Mouse (Mus musculus) thymus, postnatal 36 days (tissue): ENCODE results near the gene Tmc5.
A peak's percentile ranks its signal among the peaks of the same experiment; 100 is the strongest.

ENCODE experiments used
- DNase-seq, 2 experiments: peaks; one replicate each; pipeline ENCODE4 v3.0.0; 2022; ENCODE audit warnings: mixed read lengths in 2 of 2

Tmc5 gene

GRCm38 (mm10) chr7:118697168-118697567 is 100.1 kb downstream of the Tmc5 start:
- no peak for DNase-seq

GRCm38 (mm10) chr7:118698882-118699281 is 101.8 kb downstream of the Tmc5 start:
- no peak for DNase-seq

- DNase-seq: no peak
Measured at GRCm38 (mm10) chr7:118703144-118703561, 106.1 kb downstream of the Tmc5 start.

DNA sequence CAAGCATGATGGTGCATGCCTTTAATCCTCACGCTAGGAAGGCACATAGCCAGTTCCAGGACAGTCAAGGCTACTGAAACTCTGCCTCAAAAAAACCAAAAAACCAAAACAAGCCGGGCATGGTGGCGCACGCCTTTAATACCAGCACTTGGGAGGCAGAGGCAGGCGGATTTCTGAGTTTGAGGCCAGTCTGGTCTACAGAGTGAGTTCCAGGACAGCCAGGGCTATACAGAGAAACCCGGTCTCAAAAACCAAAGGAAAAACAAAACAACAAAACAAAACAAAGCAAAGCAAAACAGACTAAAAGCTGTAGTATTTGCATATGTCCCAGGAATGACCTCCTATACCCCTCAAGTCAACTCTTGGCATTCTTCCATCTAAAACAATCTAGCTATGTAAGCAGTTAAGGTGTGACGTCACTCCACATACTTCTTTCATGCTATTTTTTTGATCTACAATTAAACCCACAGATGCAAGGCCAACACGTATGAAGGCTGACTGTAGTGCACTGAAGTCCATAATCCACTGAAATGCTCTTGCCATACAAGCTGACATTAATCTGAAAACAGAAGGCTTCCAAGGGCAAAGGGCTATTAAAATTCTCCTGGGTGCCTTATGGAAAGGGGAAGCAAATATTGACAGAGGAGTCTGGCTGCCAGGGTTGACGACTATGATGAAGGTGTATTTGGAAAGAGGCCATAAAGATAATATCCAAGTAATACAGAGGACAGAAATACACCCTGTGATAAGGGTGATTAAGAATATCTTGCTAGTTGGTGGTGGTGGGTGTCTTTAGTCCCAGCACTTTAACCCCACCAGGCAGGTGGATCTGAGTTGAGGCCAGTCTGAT is 107.1 kb downstream of the Tmc5 start:
- no peak for DNase-seq

GRCm38 (mm10) chr7:118705101-118705961 is 108.2 kb downstream of the Tmc5 start, which contains the start of gene Gde1:
Gde1 (minus strand) TSS chr7:118705778.
- peak; percentile 90 to 92 for DNase-seq

DNA sequence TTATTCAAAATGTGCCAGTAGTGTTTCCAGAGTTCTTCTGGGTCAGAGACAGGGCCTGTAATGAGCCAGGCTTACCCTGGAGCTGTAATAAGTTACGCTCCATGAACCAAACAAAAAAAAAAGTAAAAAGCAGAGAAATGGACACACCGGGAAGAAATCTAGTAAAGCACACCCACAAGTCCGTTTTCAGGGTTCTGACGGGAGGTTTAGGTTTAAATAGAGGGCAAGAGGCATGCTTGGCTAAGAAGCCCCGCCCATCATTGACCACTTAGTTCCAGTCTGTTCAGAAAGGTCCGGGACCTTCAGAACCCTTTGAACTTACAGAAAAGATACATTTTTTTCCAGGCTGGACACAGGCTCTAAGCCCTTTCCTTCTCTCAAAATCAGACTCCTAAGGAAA is 109.0 kb downstream of the Tmc5 start:
- no peak for DNase-seq

DNA sequence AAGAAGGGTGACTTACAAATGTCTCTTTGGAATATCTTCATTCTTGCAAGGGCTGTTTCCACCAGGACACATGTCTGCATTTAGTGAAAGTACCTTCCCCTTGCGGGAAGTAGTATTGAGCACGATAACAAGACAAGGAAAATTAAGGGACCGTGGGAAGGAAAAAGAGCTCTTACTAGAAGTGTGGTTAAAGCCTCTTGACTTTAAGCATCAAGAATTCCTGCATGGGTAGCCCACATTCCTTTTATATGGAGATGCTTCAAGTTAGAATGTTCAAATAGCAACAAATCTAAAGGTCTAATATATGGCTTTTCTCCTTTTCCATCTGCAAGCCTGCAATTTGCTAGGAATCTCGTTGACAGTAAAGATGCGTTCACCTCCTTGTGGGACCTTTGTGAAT is 109.4 kb downstream of the Tmc5 start:
- no peak for DNase-seq

DNA sequence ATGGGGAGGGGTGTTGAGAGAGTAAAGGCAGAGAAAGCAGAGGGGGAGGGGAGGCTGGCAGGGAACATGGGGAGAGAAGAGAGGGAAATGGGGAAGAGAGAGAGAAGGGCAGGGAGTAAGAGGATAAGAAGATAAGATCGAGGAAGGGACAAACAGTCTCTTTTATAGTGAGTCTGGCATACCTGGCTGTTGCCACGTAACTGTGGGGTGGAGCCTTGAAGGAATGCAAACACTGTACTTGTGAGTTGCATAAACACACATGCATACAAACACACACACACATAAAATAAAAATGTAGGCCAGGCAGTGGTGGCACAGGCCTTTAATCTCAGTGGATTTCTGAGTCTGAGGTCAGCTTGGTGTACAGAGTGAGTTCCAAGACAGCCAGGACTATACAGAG is 110.1 kb downstream of the Tmc5 start:
- DNase-seq: no peak

DNA sequence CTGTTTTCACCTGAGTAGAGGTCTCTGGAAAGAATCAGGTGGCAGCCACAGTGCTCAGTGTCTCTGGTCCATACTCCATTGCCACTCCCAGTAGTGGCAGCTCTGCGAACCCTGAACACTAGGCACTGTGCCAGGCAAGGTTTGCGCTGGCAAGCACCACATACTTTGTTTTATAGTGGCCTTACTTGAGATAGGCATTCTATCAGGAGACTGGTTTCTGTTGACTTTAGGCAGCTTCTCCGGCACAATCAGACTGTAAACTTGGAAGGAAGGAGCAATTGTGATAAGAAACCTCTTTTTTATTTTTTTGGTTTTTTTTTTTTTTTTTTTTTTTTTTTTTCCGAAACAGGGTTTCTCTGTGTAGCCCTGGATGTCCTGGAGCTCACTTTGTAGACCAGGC is 110.9 kb downstream of the Tmc5 start:
- no peak for DNase-seq

DNA sequence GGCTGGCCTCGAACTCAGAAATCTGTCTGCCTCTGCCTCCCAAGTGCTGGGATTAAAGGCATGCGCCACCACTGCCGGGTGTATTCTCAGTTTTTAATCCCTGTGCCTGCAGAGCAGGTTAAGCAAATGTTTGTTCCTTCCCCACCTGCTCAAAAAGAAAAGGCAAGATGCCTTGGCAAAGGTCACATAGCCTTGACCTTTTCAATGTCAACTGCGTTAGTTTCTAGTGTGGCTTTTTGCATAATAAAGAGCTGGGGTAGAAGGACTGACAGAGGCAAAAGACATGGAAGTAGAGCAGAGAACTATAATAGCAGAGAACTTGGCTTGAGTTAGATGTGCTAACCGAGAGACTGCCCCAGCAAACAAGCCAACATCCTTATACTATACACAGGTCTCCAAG is 113.7 kb downstream of the Tmc5 start:
- no peak for DNase-seq

DNA sequence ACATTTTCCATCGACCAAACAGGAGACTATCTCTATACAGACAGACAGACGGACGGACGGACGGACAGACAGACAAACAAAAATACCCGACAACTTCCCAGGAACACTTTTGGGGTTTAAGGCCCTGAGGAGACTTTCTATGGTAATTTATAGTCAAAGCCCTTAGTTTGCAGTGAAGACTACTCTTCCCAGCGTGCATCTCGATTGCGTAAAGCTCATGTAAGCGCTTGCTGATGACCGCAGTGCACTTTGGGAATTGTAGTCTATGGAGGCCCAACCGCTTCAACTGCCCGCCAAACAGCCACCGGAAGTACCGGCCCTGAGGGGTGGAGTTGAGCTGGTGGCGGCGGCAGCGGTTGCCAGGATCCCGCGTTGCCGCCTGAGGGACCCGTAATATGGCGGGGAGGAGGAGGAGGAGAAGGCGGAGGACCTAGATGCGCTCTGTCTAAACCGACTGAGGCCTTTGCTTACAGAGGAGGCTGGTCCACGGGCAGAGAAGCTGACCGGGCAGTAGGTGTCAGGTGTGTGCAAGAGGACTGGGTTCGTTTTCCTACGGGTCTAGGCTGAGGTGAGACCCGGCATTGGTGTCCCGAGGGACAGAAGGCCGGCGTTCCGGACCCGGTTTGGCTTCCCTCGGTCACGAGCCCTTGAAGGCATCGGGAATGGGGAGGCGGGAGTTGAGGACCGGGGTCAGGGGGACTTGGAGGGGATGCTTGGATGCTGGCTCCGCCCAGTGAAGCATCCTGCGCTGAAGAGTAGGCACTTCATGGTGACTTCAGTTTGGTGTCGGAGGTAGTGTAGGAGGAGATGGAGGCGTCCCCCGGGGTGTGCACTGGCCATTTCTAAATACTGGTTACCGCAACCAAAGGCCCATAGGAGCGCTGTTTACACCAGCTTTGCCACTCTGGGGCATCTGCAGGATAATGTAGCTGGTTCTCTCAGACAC is 115.4 kb downstream of the Tmc5 start, which contains the start of gene Ccp110:
TSS of gene Ccp110 (plus strand) at position 325 of the 946 bp plus-strand sequence.
- DNase-seq: peak; percentile 87 to 93

GRCm38 (mm10) chr7:118714873-118715272 is 117.8 kb downstream of the Tmc5 start:
- DNase-seq: no peak

DNA sequence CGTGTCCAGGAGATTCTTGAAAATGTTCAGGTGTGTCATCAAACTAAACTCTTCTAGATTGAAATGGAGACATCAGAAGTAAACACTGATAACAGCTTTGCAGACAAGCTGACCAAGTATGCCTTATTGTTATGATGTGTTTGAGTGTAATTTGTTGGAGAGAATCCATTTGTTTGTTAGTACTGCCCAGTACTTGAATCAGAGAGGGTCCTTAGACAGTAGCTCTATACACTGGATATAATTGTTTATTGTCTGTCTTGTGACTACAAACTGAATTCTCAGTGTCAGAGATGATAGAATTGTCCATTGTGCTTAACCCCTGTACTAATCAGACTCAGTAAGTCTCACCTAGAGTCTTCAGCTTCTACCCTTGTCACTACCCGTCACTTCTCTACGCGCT is 121.0 kb downstream of the Tmc5 start:
- no peak for DNase-seq

DNA sequence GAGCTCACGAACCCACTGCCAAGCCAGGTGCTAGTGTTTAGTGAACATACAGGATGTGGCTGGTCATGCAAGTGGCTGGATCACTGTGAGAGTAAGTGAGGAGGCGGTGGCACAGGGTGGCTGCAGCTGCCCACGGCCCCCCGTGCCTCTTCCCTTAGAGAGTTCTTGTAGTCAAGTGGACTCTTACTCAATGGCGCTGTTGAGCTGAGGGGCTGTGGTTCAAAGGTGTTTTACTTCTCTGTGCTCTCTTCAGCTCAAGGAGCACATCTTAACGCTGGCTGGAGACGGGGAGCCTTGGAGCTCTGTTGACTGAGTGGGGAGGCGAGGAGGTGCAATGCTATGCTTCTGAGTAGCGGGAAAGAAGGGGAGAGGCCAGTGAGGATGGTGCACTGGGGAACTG is 126.8 kb downstream of the Tmc5 start:
- no peak for DNase-seq
